Mouse (Mus musculus) G1E (cell line): Measurements from ENCODE around the gene Pir.

Experiments used
- CTCF ChIP-seq: IDR thresholded peaks from 2 replicates; pipeline ENCODE4 v1.5.1; 2012; ENCODE audit warnings: low read depth, low read length, inconsistent platforms, mixed read lengths
- GATA1 ChIP-seq: IDR thresholded peaks from 2 replicates; pipeline ENCODE4 v1.6.1; 2012; ENCODE audit warnings: borderline replicate concordance, low read length, inconsistent platforms, mixed read lengths
- GATA2 ChIP-seq: IDR thresholded peaks from 2 replicates; pipeline ENCODE4 v1.6.1; 2012; ENCODE audit warnings: low read depth, low read length, inconsistent platforms, borderline replicate concordance
- POLR2AphosphoS5 ChIP-seq: IDR thresholded peaks from 2 replicates; pipeline ENCODE4 v1.6.1; 2012; ENCODE audit warnings: low read depth, low read length, inconsistent platforms; ENCODE audit not compliant: insufficient replicate concordance
- TAL1 ChIP-seq: conservative IDR thresholded peaks from 2 replicates; pipeline ENCODE4 v1.6.1; 2012; ENCODE audit warnings: low read depth, low read length, inconsistent platforms, mixed read lengths

- TF ChIP-seq CTCF (no peak), GATA1 (no peak), TAL1 (no peak), POLR2AphosphoS5 (no peak), GATA2 (no peak)
Measured at GRCm38 (mm10) chrX:164379721-164380120, 110.5 kb downstream of the Pir start.
